Mouse (Mus musculus) embryonic facial prominence, embryonic 12.5 days (tissue): Measurements from ENCODE around the gene Dnaja3. TPM values are rescaled to one million over a fixed set of nuclear protein-coding genes. Genes with fewer than 3 reads are reported as not detected.

ENCODE experiments used
- ATAC-seq: fragments of 200-750 bp; cut with Nextera tagmentation; 2 replicates; pipeline ENCODE4 v1.8.0; 2017; ENCODE audit not compliant: insufficient number of reproducible peaks, insufficient read depth, low FRiP score, low TSS enrichment
- H3K27ac ChIP-seq: fragments of 300-500 bp; sonication (generic); 2 replicates; pipeline ENCODE4 v1.5.1; 2016; ENCODE audit warnings: mild to moderate bottlenecking
- H3K27me3 ChIP-seq: fragments of 300-500 bp; sonication (generic); 2 replicates; pipeline ENCODE4 v1.6.1; 2016; ENCODE audit warnings: mild to moderate bottlenecking, moderate library complexity
- H3K36me3 ChIP-seq: fragments of 300-500 bp; sonication (generic); 2 replicates; pipeline ENCODE4 v1.6.1; 2016; ENCODE audit warnings: mild to moderate bottlenecking
- H3K4me1 ChIP-seq: fragments of 300-500 bp; sonication (generic); 2 replicates; pipeline ENCODE4 v1.6.1; 2016
- H3K4me2 ChIP-seq: fragments of 300-500 bp; sonication (generic); replicated peaks from 2 replicates; pipeline ENCODE4 v1.6.1; 2016; ENCODE audit warnings: mild to moderate bottlenecking, moderate library complexity
- H3K4me3 ChIP-seq: fragments of 300-500 bp; sonication (generic); 2 replicates; pipeline ENCODE4 v1.5.1; 2016; ENCODE audit warnings: mild to moderate bottlenecking
- H3K9ac ChIP-seq: fragments of 300-500 bp; sonication (generic); 2 replicates; pipeline ENCODE4 v1.6.1; 2016; ENCODE audit warnings: mild to moderate bottlenecking, moderate library complexity
- H3K9me3 ChIP-seq: fragments of 300-500 bp; sonication (generic); 2 replicates; pipeline ENCODE4 v1.6.1; 2016; ENCODE audit warnings: mild to moderate bottlenecking, moderate library complexity
- WGBS: fragments of 180-500 bp; shearing (Covaris S2); methylation state at CpG from one replicate; pipeline ENCODE4 v1.1.7; 2016; 5-methylcytosine and 5-hydroxymethylcytosine counted together
- polyA plus RNA-seq: library from polyadenylated mRNA; unstranded; fragments of >200 nt; fragmentation: Nextera tagmentation; extraction: Ambion mirVana; gene quantifications from 2 replicates; pipeline ENCODE4 v1.2.1, GENCODE M21; 2016

The Dnaja3 gene
- polyA plus RNA-seq, 1 experiment from 2014 or later: 59.8 TPM

DNA sequence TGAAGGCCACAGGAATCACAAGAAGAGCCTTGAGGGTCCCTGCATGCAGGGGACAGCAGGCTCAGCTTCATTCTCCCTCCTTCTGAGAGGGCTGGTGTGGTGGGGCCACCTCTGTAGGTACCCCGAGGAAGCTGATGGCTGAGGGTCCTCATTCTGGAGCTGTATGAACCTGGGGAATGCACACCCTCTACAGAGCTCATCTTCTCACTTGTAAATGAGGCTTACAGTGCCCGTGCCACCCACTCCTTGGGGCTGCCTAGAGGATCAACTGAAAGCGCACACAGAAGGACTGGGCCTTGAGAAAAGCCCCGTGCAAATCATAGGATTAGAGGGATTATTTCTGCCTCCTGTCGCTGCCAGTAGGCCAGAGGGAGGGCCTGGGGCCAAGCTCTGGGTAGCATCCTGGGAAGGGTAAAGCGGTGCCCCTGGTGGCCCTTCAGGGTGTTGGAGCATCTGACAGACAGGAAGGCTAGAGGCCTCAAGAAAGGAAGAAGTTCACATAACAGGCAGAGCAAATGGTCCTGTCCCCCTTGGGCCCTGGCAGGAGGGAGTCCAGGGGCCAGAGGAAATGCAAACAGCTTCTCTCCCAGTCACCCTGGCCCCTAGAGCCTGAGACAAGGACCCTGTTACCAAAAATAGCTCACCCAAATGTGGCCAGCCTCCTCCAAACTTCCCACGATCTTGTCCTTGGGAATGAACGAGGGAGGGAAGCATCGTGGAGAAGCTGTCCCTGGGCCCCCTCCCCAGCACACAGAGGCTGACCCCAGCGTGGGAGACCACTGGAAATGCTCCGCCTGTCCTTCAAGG, 16.2 kb downstream of the Dnaja3 start:
- Histone ChIP-seq H3K4me2 (no peak overlapping the region), H3K4me1 (peaks cover 70% of the 10 kb centered on the region), H3K36me3 (peaks cover 9% of the 10 kb centered on the region), H3K9me3 (no peaks in the 10 kb centered on the region), H3K4me3 (no peak overlapping the region), H3K27ac (peak overlapping the region; percentile 84), H3K9ac (no peak overlapping the region), H3K27me3 (no peaks in the 10 kb centered on the region)
- WGBS: 26% methylated on average over 11 of the region's 11 CpGs
- no peak for ATAC-seq

DNA sequence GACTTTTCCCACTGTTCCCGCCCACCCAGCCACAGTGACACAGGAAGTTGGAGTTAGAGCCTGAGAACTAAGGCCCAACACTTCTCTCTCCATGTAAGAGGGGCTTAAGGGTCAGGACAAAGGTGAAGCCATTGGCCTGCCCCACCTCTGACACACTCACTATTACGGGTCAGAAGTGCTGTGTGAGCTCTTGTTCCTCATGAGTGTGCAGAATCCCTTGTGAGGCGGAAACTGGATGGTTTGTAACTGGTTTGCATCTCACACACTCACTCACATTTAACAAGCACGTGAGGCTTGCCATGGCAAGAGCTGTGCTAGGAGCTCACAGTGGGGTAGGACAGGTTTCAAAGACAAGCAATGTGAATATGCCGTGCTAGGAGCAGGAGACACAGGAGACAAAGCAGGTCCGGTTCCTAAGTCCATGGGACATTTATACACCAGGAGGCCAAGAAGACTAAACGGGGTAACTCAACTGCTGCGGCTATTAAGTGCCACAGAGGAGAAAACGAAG, 16.8 kb downstream of the Dnaja3 start:
- Histone ChIP-seq H3K36me3 (peaks cover 9% of the 10 kb centered on the region), H3K4me2 (no peak overlapping the region), H3K27ac (peak overlapping the region; percentile 84), H3K4me1 (peaks cover 63% of the 10 kb centered on the region), H3K9me3 (no peaks in the 10 kb centered on the region), H3K4me3 (no peak overlapping the region), H3K9ac (no peak overlapping the region), H3K27me3 (no peaks in the 10 kb centered on the region)
- no peak for ATAC-seq
- 59% methylated on average over 9 of the region's 9 CpGs for WGBS

DNA sequence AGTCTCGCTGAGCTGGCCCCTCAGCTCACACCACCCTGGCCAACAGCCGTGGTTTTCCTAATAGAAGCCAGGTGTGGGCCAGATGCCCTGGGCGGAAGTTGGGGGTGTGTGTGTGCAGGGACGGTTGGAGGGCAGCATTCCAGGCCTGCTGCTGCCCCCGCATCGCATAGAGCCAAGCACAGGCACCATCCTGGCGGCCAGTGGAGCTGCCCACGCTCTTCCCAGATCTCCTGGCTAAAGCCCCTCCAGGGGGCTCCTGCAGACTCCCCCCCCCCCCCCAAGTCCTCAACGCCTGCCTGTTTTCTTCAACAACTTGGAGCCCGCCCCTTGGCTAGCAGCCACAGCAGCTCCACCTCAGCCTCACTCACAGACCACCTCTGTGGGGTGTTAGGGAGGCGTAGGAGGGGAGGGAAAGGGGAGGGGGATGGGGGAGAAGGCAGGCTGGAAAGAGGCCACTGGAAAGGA, 19.0 kb downstream of the Dnaja3 start:
- peak overlapping the region; percentile 39 for H3K4me2 ChIP-seq
- peak overlapping the region; percentile 97 for H3K27ac ChIP-seq
- H3K9me3 ChIP-seq: no peaks in the 10 kb centered on the region
- H3K4me1 ChIP-seq: peaks cover 45% of the 10 kb centered on the region
- H3K27me3 ChIP-seq: no peaks in the 10 kb centered on the region
- H3K36me3 ChIP-seq: peaks cover 12% of the 10 kb centered on the region
- H3K4me3 ChIP-seq: no peak overlapping the region
- ATAC-seq: peak; percentile 90
- 10% methylated on average over 11 of the region's 11 CpGs for WGBS
- H3K9ac ChIP-seq: peak overlapping the region; percentile 31; the same call in 1 of the 2 replicates

DNA sequence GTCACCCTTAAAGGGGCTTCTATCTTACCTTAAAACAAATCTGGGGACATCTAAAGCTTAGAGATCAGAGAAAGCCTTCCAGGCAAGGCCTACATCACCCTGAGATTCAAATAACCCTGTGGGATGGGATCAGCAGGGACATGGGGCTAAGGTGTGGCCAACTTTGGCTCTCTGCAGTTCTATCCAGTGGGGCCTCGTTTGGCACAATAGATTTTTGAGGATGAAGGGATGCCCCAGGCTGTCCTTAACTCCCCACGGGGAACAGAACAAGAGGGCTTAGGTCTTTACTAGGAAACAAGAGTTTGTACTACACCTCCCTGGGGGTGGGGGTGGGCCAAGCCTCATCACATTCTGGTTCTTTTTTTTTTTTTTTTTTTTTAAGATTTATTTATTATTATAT, 19.5 kb downstream of the Dnaja3 start:
- Histone ChIP-seq H3K9me3 (no peaks in the 10 kb centered on the region), H3K9ac (peak overlapping the region; percentile 31; the same call in 1 of the 2 replicates), H3K36me3 (peaks cover 14% of the 10 kb centered on the region), H3K27me3 (no peaks in the 10 kb centered on the region), H3K27ac (peak overlapping the region; percentile 97), H3K4me3 (no peak overlapping the region), H3K4me2 (peak overlapping the region; percentile 39), H3K4me1 (peaks cover 45% of the 10 kb centered on the region)
- ATAC-seq: no peak
- 10% methylated on average over 2 of the region's 2 CpGs for WGBS

DNA sequence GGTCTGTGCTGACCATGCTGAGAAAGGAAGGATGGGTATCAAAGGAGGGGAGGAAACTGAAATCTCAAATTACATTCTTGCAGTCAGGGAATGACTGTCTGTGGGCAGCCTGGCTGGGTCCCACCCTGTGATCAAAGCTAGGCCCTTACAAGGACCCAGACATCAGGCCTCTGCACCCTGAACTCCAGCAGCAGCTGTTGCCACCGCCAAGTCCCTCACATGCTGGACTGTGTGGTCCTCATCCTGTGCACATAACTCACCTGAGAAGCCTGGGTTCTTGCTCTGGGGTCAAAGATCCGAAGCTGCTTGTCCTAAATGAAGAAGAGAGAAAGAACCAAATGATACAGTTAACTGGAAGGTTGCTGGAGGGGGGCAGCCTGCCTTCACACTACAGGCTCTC, 21.8 kb downstream of the Dnaja3 start:
- Histone ChIP-seq H3K27me3 (no peaks in the 10 kb centered on the region), H3K27ac (0 out of 2 replicates have a peak overlapping the region, but pooled peaks have one; percentile 17), H3K9ac (no peak overlapping the region), H3K4me1 (peaks cover 24% of the 10 kb centered on the region), H3K36me3 (peaks cover 15% of the 10 kb centered on the region; the same call in 1 of the 2 replicates), H3K4me2 (no peak overlapping the region), H3K9me3 (no peaks in the 10 kb centered on the region), H3K4me3 (no peak overlapping the region)
- ATAC-seq: no peak
- WGBS: 57% methylated on average over 2 of the region's 2 CpGs

DNA sequence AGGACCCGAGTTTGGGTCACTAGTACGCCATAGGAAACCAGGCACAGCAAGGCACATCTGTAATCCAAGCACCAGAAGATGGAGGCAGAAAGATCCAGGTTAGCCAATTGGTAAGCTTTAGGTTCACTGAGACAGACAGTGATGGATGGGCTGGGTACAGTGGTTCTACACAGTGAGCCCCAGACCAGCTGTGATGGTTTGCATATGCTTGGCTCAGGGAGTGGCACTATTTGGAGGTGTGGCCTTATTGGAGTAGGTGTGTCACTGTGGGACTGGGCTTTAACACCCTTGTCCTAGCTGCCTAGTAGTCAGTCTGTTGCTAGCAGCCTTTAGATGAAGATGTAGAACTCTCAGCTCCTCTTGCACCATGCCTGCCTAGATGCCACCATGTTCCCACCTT, 24.0 kb downstream of the Dnaja3 start:
- Histone ChIP-seq H3K27me3 (no peaks in the 10 kb centered on the region), H3K9ac (no peak overlapping the region), H3K27ac (no peak overlapping the region), H3K4me2 (no peak overlapping the region), H3K4me1 (peaks cover 10% of the 10 kb centered on the region), H3K4me3 (no peak overlapping the region), H3K36me3 (peaks cover 28% of the 10 kb centered on the region), H3K9me3 (no peaks in the 10 kb centered on the region)
- no peak for ATAC-seq
- WGBS: 85% methylated on average over 2 of the region's 2 CpGs

DNA sequence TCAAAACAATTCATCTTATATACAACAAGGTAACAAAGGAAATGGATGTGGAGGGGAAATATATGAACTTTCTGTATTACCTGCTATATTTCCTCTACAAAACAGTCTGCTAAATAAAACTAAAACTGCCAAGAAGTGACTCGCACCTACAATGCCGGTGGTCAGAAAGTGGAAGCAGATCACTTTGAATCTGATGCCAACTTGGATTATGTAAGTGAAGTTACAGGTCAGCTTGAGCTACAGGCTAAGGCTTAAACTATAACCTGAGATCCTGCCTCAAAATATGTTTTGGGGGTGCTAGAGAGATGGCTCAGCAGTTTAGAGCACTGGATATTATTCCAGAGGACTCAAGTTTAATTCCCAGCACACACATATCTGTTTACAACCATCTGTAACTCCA, 25.9 kb downstream of the Dnaja3 start:
- Histone ChIP-seq H3K9me3 (no peaks in the 10 kb centered on the region), H3K27me3 (no peaks in the 10 kb centered on the region), H3K36me3 (peaks cover 39% of the 10 kb centered on the region), H3K4me1 (0 out of 2 replicates have a peak, but pooled peaks cover 4% of the 10 kb centered on the region), H3K27ac (no peak overlapping the region), H3K4me3 (no peak overlapping the region), H3K4me2 (no peak overlapping the region), H3K9ac (no peak overlapping the region)
- WGBS: 97% methylated on average over 2 of the region's 2 CpGs
- ATAC-seq: no peak

DNA sequence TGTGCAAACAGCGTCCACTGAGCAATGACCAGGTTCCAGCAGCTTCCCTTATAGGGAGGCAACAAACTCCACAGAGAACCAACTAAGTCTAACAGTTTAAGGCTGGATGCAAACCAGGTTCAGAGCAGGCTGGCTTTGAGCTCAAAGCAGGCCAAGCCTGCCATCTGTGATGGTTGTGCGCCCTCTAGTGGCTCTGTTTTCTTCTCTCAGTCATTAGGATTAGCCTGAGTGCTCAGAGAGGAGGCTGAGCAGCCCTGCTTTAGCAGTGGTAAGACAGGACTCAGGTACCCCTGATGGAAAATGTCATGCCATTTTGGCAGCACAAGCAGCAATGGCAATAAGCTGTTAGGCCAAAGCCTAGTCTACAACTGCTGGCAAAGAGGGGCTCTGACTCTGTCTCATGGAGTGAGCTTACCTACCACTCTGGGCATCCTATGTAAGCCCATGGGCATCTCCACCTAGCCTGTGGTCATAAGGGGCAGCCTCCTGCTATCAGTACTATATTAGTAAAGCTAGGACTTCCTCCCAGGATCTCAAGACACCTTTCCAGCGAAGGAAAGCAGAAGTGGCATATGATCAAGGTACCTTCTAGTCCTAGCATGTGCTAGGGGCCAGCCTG, 27.5 kb downstream of the Dnaja3 start:
- no peaks in the 10 kb centered on the region for H3K27me3 ChIP-seq
- peak; percentile 82 for ATAC-seq
- 0 out of 2 replicates have a peak, but pooled peaks cover 4% of the 10 kb centered on the region for H3K4me1 ChIP-seq
- H3K9me3 ChIP-seq: no peaks in the 10 kb centered on the region
- H3K4me2 ChIP-seq: no peak overlapping the region
- 25% methylated on average over 3 of the region's 3 CpGs for WGBS
- H3K27ac ChIP-seq: peak overlapping the region; percentile 55; the same call in 1 of the 2 replicates
- H3K4me3 ChIP-seq: no peak overlapping the region
- H3K9ac ChIP-seq: no peak overlapping the region
- H3K36me3 ChIP-seq: peaks cover 40% of the 10 kb centered on the region

DNA sequence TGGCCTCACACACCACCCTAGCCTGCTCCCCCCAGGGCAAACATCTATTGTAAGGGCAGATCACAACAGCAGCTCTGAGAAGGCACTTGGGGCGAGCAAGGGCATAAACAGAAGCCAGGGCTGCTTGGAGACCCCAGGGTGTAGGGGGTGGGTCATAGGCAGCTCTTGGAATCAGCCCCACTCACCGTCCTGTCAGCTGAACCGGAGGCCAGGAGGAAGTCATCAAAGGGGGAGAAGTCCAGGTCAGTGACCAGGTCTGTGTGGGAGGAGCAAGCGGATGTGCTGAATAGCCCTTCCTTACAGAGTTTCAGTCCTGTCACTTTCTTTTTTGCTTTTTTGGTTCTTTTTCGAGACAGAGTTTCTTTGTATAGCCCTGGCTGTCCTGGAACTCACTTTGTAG, 30.5 kb downstream of the Dnaja3 start:
- Histone ChIP-seq H3K27ac (no peak overlapping the region), H3K4me1 (0 out of 2 replicates have a peak, but pooled peaks cover 4% of the 10 kb centered on the region), H3K27me3 (no peaks in the 10 kb centered on the region), H3K4me2 (no peak overlapping the region), H3K9ac (no peak overlapping the region), H3K9me3 (no peaks in the 10 kb centered on the region), H3K36me3 (peaks cover 49% of the 10 kb centered on the region), H3K4me3 (no peak overlapping the region)
- 77% methylated on average over 5 of the region's 5 CpGs for WGBS
- no peak for ATAC-seq

DNA sequence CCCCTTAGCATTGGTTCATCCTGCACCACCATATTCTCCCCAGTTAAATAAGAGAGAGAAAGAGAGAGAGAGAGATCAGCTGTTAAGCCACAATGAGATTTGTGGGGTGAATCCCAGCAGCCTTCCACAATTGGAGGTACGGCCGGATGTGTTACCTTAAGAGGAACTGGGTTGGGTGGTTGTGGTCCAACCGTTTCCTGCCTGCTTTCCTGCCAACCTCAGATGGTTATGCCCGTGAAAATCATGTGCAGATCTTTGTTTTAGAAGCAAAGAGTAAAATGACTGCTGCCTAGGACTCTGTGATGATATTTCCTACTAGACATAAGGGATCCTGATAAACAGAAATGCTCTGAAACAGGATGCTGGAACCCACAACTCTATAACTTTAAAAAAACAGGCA, 34.3 kb downstream of the Dnaja3 start:
- no peaks in the 10 kb centered on the region for H3K27me3 ChIP-seq
- H3K4me1 ChIP-seq: peaks cover 9% of the 10 kb centered on the region
- no peaks in the 10 kb centered on the region for H3K9me3 ChIP-seq
- H3K36me3 ChIP-seq: peaks cover 32% of the 10 kb centered on the region
- ATAC-seq: no peak
- no peak overlapping the region for H3K27ac ChIP-seq
- no peak overlapping the region for H3K4me3 ChIP-seq
- WGBS: 88% methylated on average over 4 of the region's 4 CpGs
- no peak overlapping the region for H3K9ac ChIP-seq
- H3K4me2 ChIP-seq: no peak overlapping the region

DNA sequence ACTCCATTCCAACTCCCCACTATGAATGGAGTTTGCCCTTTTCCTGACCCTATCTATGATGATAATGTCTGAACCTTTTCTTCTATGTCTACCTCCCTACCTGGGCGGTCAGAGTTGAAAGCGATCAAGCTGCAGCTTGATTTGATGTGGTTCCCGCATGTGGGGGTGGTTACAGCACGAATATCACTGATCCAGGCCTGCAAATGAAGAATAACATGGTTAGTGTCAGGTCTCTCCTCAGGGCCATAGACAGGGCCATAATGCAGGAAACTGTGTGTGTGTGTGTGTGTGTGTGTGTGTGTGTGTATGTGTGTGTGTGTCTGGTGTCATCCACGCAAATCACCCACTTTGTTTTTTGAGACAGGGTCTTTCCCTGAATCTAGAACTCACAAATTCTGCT, 37.0 kb downstream of the Dnaja3 start:
- Histone ChIP-seq H3K4me1 (peaks cover 12% of the 10 kb centered on the region), H3K9me3 (no peaks in the 10 kb centered on the region), H3K4me3 (no peak overlapping the region), H3K27me3 (no peaks in the 10 kb centered on the region), H3K4me2 (no peak overlapping the region), H3K9ac (no peak overlapping the region), H3K27ac (no peak overlapping the region), H3K36me3 (peaks cover 20% of the 10 kb centered on the region; the same call in 1 of the 2 replicates)
- no peak for ATAC-seq
- 93% methylated on average over 5 of the region's 5 CpGs for WGBS
